18 mouse cellular contexts compared by ENCODE assay signal in the genomic region with DNA sequence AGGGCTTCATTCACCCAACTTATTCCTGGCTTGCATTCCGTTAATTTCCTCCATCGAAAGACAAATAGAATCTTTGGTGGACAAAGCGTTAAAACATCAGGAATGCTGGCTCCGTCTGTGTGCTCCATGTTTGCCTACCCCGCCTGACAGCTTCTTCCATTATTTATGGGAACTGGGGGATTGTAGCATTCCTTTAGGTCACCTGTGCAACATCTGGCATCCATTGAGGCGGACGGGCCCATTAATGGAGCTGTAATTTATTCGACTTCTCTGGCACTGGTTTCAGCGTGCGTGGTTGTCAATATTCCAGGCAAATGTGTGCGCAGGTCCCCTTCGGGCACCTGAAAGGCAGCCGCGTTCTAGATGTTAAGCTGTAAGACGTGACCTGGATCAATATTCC.
DNase-seq lines count a peak whose midpoint lies in the region; ATAC-seq lines count a peak whose summit lies in the region.
"Had no signal": no experiment of that assay in that cellular context is flagged by ENCODE, and none has a peak within 500 bp of the region (broad histone marks: within the 10 kb centered on the region; RNA-seq: fewer than 3 reads in every experiment).

No protein-coding gene starts in this region.

- no peak overlapping the region for H3K9ac ChIP-seq in hindbrain, embryonic 15.5 days
- no peak overlapping the region for H3K9ac ChIP-seq in hindbrain, embryonic 11.5 days (ENCODE audit: low read depth, low read length)
- H3K9ac ChIP-seq in midbrain, embryonic 15.5 days = no peak overlapping the region
- no peak overlapping the region for H3K9ac ChIP-seq in intestine, embryonic 15.5 days
- H3K9ac ChIP-seq: forebrain, postnatal 0 days; kidney, embryonic 15.5 days; liver, embryonic 14.5 days had no signal

- H3K27me3 ChIP-seq in hindbrain, embryonic 15.5 days = no peaks in the 10 kb centered on the region
- H3K27me3 ChIP-seq in hindbrain, embryonic 11.5 days (ENCODE audit: control insufficient read depth, insufficient read depth, low read length) = no peaks in the 10 kb centered on the region
- H3K27me3 ChIP-seq in limb, embryonic 10.5 days (ENCODE audit: low read depth, poor library complexity, severe bottlenecking) = no peaks in the 10 kb centered on the region
- no peaks in the 10 kb centered on the region for H3K27me3 ChIP-seq in midbrain, embryonic 15.5 days (replicated peaks)
- no peaks in the 10 kb centered on the region for H3K27me3 ChIP-seq in intestine, embryonic 15.5 days (replicated peaks)
- H3K27me3 ChIP-seq: Patski had no signal

- no peaks in the 10 kb centered on the region for H3K36me3 ChIP-seq in hindbrain, embryonic 15.5 days
- H3K36me3 ChIP-seq in hindbrain, embryonic 11.5 days (ENCODE audit: control insufficient read depth, insufficient read depth, low read length) = no peaks in the 10 kb centered on the region
- no peaks in the 10 kb centered on the region for H3K36me3 ChIP-seq in limb, embryonic 10.5 days
- H3K36me3 ChIP-seq in midbrain, embryonic 15.5 days (replicated peaks) = no peaks in the 10 kb centered on the region
- H3K36me3 ChIP-seq in intestine, embryonic 15.5 days = no peaks in the 10 kb centered on the region
- H3K36me3 ChIP-seq: kidney, embryonic 15.5 days had no signal

- ATAC-seq in hindbrain, embryonic 15.5 days (ENCODE audit: low FRiP score, low read depth) = 0 out of 2 replicates have a peak, but pooled peaks have one; percentile 19
- ATAC-seq in hindbrain, embryonic 11.5 days (ENCODE audit: low FRiP score) = no peak
- 0 out of 2 replicates have a peak, but pooled peaks have one; percentile 45 for ATAC-seq in midbrain, embryonic 15.5 days (replicated peaks)
- ATAC-seq in erythroblast, adult 5-6 weeks (replicated peaks; ENCODE audit: low FRiP score, poor library complexity, severe bottlenecking) = no peak
- no peak for ATAC-seq in intestine, embryonic 15.5 days
- ATAC-seq: forebrain, postnatal 0 days; lung, postnatal 0 days; Patski had no signal

- no peak overlapping the region for H3K4me3 ChIP-seq in hindbrain, embryonic 15.5 days
- no peak overlapping the region for H3K4me3 ChIP-seq in hindbrain, embryonic 11.5 days (ENCODE audit: low read depth, low read length)
- peak overlapping the region; percentile 10; the same call in 1 of the 2 replicates for H3K4me3 ChIP-seq in limb, embryonic 10.5 days
- H3K4me3 ChIP-seq in midbrain, embryonic 15.5 days = no peak overlapping the region
- H3K4me3 ChIP-seq in intestine, embryonic 15.5 days (replicated peaks) = no peak overlapping the region
- H3K4me3 ChIP-seq: erythroblast, embryonic 14.5 days; kidney, embryonic 15.5 days had no signal

- no peak overlapping the region for H3K4me2 ChIP-seq in hindbrain, embryonic 15.5 days
- no peak overlapping the region for H3K4me2 ChIP-seq in hindbrain, embryonic 11.5 days (replicated peaks; ENCODE audit: low read depth, low read length)
- H3K4me2 ChIP-seq in midbrain, embryonic 15.5 days = no peak overlapping the region
- H3K4me2 ChIP-seq in intestine, embryonic 15.5 days (replicated peaks) = no peak overlapping the region
- H3K4me2 ChIP-seq: heart, embryonic 11.5 days; kidney, embryonic 15.5 days had no signal

- H3K4me1 ChIP-seq in hindbrain, embryonic 15.5 days (replicated peaks) = no peaks in the 10 kb centered on the region
- H3K4me1 ChIP-seq in hindbrain, embryonic 11.5 days (replicated peaks; ENCODE audit: control insufficient read depth, insufficient read depth, low read length) = no peaks in the 10 kb centered on the region
- peaks cover 55% of the 10 kb centered on the region for H3K4me1 ChIP-seq in limb, embryonic 10.5 days
- H3K4me1 ChIP-seq in midbrain, embryonic 15.5 days = 0 out of 2 replicates have a peak, but pooled peaks cover 2% of the 10 kb centered on the region
- no peaks in the 10 kb centered on the region for H3K4me1 ChIP-seq in intestine, embryonic 15.5 days (replicated peaks)

- H3K9me3 ChIP-seq in hindbrain, embryonic 15.5 days = no peaks in the 10 kb centered on the region
- H3K9me3 ChIP-seq in hindbrain, embryonic 11.5 days (ENCODE audit: control insufficient read depth, low read length) = no peaks in the 10 kb centered on the region
- no peaks in the 10 kb centered on the region for H3K9me3 ChIP-seq in limb, embryonic 10.5 days (replicated peaks)
- no peaks in the 10 kb centered on the region for H3K9me3 ChIP-seq in midbrain, embryonic 15.5 days
- H3K9me3 ChIP-seq in intestine, embryonic 15.5 days = no peaks in the 10 kb centered on the region
- H3K9me3 ChIP-seq: kidney, embryonic 15.5 days had no signal

- no peak for DNase-seq in hindbrain, embryonic 11.5 days (ENCODE audit: low spot score)
- peak; percentile 63 for DNase-seq in embryo, embryonic 11 days
- DNase-seq in limb, embryonic 10.5 days (ENCODE audit: low spot score) = peak; percentile 73
- no peak for DNase-seq in heart, adult 9 months (ENCODE audit: low spot score in 2 of 2)
- DNase-seq: B cell, adult 2 months; cerebellum, postnatal 25 days; forebrain, postnatal 0 days; gastrocnemius, postnatal 14 days had no signal

- 69% methylated on average over 15 of the region's 15 CpGs for WGBS in hindbrain, embryonic 15.5 days
- WGBS in hindbrain, embryonic 11.5 days = 79% methylated on average over 15 of the region's 15 CpGs
- WGBS in limb, embryonic 10.5 days = 32% methylated on average over 15 of the region's 15 CpGs
- WGBS in midbrain, embryonic 15.5 days = 74% methylated on average over 15 of the region's 15 CpGs
- WGBS in intestine, embryonic 15.5 days = 50% methylated on average over 15 of the region's 15 CpGs

- no peak overlapping the region for H3K27ac ChIP-seq in hindbrain, embryonic 15.5 days (replicated peaks)
- no peak overlapping the region for H3K27ac ChIP-seq in hindbrain, embryonic 11.5 days (ENCODE audit: low read depth, low read length)
- H3K27ac ChIP-seq in limb, embryonic 10.5 days = peak overlapping the region; percentile 74
- H3K27ac ChIP-seq in midbrain, embryonic 15.5 days = no peak overlapping the region
- no peak overlapping the region for H3K27ac ChIP-seq in intestine, embryonic 15.5 days
- H3K27ac ChIP-seq: kidney, embryonic 15.5 days; liver, embryonic 14.5 days had no signal

Comparison
In these comparisons a context has a peak if more than half of its experiments do, and no peak if none do; other contexts are left out.
1. ATAC-seq: peak in hindbrain, embryonic 15.5 days (single experiment) and midbrain, embryonic 15.5 days (single experiment); none in hindbrain, embryonic 11.5 days (single experiment), erythroblast, adult 5-6 weeks (single experiment) and intestine, embryonic 15.5 days (single experiment).
2. DNase-seq: peak in embryo, embryonic 11 days (single experiment) and limb, embryonic 10.5 days (single experiment); none in hindbrain, embryonic 11.5 days (single experiment) and heart, adult 9 months (0 of 2).